Mouse (Mus musculus) E14TG2a.4 (cell line): Measurements from ENCODE around the gene Irx2.

Experiments used
- H3K27me3 ChIP-seq: 2 replicates; pipeline ENCODE4 v1.6.1; 2014; ENCODE audit warnings: low read length, control low read depth; ENCODE audit not compliant: insufficient read depth
- H3K36me3 ChIP-seq: 2 replicates; pipeline ENCODE4 v1.6.1; 2014; ENCODE audit warnings: low read length, control low read depth; ENCODE audit not compliant: insufficient read depth
- H3K4me1 ChIP-seq: replicated peaks from 2 replicates; pipeline ENCODE4 v1.6.1; 2014; ENCODE audit warnings: low read depth, low read length, control low read depth
- H3K4me3 ChIP-seq: replicated peaks from 2 replicates; pipeline ENCODE4 v1.5.1; 2014; ENCODE audit warnings: mild to moderate bottlenecking, low read length
- H3K9me3 ChIP-seq: 2 replicates; pipeline ENCODE4 v1.6.1; 2014; ENCODE audit warnings: low read length, control low read depth
- CTCF ChIP-seq: conservative IDR thresholded peaks from 2 replicates; pipeline ENCODE4 v1.5.1; 2014; ENCODE audit warnings: low read length
- NANOG ChIP-seq: IDR thresholded peaks from 2 replicates; pipeline ENCODE4 v1.6.1; 2014; ENCODE audit warnings: borderline replicate concordance, low read length, mixed read lengths
- POU5F1 ChIP-seq: IDR thresholded peaks from 2 replicates; pipeline ENCODE4 v1.6.1; 2014; ENCODE audit warnings: low read length, borderline replicate concordance

Irx2 gene

DNA sequence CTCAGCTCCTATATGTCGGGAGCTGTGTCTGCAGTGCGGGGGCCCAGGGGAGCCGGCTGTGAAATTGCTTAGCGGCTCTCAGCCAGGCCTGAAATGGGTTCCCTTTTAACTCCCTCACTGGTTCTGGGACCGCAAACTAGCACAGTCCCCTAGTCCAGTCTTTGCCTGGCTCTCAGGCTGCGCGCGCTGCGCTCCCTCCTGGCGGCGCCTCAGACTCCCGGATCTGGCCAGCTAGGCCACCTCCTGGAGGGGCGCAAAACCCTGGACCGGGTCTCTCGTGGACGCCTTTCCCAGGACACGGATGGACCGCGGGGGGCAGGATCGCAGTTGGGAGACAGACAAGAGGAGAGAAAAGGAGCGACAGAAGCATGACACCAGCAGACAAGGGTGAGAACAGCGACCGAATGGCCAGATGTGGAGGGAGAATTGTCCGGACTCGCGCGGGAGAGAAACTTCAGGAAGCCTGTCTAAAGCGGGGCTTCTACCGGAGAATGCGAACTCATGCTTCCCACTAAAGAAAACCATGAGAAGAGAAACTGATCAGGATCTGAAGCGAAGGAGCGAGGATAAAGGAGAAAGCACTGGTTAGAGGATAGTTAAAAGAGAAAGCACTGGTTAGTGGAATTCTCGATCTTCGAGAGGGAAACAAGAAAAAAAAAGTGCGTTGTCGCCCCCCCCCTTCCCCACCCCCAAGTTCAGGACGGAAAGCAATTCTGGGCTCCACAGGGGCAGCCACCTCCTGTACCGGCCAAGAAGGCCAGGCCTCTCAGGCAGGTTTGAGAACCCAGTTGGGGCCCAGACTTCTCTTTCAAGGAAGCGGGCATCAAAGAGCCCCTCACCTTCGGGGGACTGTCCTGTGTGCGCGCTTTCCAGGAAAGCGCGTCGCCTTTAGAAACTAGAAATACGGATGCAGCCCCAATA is 4.4 kb upstream of the Irx2 start:
- peaks cover 80% of the 10 kb centered on the region for H3K27me3 ChIP-seq
- peaks cover 24% of the 10 kb centered on the region for H3K4me1 ChIP-seq
- no peaks in the 10 kb centered on the region for H3K9me3 ChIP-seq
- no peak for TF ChIP-seq CTCF
- TF ChIP-seq NANOG: no peak
- TF ChIP-seq POU5F1: no peak
- no peaks in the 10 kb centered on the region for H3K36me3 ChIP-seq
- H3K4me3 ChIP-seq: peak overlapping the region; percentile 58

DNA sequence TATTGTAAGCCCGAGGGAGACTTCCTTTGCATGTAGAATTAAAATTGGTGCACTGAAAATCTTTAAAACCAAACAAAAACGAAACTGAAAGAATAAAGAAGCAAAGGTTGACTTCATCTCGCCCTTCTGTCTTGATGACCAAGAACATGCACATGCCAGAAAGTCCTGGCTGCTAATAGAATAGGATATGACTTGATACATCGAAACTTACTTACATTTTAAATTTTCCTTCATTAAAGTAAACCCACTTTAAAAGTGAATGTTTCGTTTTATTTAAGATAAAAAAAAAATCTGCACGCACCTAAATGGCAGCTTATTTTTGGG is 3.8 kb upstream of the Irx2 start:
- Histone ChIP-seq H3K36me3 (no peaks in the 10 kb centered on the region), H3K4me3 (no peak overlapping the region), H3K9me3 (no peaks in the 10 kb centered on the region), H3K27me3 (peaks cover 81% of the 10 kb centered on the region), H3K4me1 (peaks cover 26% of the 10 kb centered on the region)
- TF ChIP-seq CTCF (no peak), POU5F1 (no peak)

DNA sequence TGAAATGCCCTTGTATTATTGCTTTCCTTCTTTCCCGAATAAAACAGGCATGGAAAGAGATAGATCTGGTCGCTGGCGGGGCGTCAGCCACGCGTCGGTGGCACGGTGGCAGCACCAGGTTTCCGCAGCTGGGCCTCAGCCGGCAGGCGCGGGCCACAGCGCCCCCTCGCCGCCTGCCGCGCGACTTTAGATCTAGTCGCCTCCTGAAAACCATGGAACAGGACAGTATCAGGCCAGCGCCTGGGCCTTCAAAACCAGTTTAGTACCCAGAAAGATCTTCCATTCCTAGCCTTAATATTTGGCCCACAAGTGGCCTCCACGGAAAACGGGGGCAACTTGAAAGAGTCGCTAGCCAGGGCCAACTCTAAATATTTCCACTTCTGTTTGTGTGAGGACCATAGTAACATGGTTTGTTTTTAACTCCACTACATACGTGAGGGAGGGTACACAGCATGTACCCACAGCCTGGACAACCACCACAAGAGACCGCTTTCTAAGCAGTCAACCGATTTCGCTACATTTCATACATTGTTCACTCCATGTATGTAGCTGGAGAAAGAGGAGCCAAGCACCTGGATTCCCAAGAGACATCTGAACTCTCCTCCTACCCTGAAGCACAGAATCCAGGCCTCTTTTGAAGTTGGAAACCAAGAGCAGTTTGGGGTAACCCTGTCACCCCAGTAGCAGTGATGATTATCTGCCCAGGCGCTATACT is 3.2 kb upstream of the Irx2 start:
- Histone ChIP-seq H3K9me3 (no peaks in the 10 kb centered on the region), H3K27me3 (peaks cover 87% of the 10 kb centered on the region), H3K4me3 (no peak overlapping the region), H3K36me3 (no peaks in the 10 kb centered on the region), H3K4me1 (peaks cover 32% of the 10 kb centered on the region)
- TF ChIP-seq POU5F1 (no peak), CTCF (no peak), NANOG (no peak)

DNA sequence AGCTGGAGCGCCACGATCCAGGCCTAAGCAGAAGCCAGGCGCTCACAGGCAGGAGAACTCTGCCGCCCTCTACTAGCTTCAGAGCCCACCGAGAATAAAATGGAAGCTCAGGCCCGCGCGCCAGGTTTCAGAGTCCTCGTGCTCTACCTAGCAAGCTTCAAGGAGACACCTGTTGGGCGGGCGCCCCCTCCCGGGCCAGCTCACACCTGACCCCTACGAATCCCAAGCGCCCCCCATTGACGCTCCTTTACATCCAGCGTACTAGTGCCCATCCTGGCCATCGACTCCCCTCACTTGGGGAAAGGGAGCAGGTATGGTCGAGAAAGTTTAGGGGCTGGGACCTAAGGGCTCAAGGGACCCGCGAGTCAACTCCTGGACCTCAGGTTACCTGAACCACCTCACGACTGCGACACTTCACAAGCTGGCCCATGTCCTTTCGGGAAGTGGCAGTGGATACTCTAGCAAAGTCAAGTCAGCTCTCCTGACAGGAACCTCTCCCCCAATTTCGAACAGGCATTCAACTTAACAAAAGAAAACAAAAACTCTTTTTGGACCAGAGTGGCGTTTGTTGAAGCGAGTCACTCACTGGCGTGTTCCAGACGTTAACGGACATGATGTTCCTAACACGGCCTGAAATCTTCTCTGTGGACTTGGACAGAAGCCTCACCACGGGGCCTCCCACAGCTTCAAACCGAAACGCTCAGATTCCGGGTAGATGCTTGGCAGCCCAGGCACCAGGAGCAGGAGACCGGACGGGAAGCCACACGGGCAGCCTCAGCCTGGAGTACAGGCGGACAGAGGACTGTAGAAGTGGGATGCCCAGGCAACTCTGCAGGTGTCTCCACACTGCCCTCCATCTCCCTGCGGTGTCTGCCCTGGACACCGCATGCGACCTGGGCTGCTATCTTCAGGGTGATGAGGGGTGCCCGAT is 964 bp upstream of the Irx2 start:
- Histone ChIP-seq H3K4me1 (peaks cover 50% of the 10 kb centered on the region), H3K36me3 (no peaks in the 10 kb centered on the region), H3K9me3 (no peaks in the 10 kb centered on the region), H3K27me3 (peaks cover 91% of the 10 kb centered on the region), H3K4me3 (peak overlapping the region; percentile 79)
- TF ChIP-seq POU5F1 (no peak), CTCF (no peak), NANOG (no peak)

DNA sequence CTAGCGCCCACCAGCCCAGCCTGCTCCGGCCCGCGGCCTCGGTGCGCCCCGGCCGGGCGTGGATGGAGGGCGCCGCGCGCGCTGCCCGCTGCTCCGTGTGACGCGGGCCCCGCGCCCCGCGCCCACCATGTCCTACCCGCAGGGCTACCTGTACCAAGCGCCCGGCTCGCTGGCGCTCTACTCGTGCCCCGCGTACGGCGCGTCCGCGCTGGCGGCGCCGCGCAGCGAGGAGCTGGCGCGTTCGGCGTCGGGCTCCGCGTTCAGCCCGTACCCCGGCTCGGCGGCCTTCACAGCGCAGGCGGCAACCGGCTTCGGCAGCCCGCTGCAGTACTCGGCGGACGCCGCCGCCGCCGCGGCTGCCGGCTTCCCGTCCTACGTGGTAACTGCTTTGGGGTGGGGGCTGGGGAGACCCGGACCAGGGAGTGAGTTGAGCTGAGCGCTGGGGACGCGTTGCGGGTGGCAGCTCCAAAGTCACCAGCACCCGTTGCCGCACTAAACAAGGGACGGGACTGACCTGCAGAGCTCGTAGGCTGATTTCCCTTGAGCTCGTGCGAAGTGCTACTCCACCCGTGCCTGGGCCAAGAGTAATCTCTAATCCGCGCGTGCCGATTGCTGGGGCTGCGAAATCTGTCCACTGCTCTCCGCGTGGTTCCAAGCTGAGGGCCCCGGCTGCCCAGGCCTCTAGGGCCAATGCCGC is 463 bp downstream of the Irx2 start:
- H3K36me3 ChIP-seq: no peaks in the 10 kb centered on the region
- no peaks in the 10 kb centered on the region for H3K9me3 ChIP-seq
- peaks cover 44% of the 10 kb centered on the region for H3K4me1 ChIP-seq
- H3K27me3 ChIP-seq: peaks cover 89% of the 10 kb centered on the region
- H3K4me3 ChIP-seq: peak overlapping the region; percentile 79
- TF ChIP-seq POU5F1 (no peak), CTCF (no peak), NANOG (no peak)

DNA sequence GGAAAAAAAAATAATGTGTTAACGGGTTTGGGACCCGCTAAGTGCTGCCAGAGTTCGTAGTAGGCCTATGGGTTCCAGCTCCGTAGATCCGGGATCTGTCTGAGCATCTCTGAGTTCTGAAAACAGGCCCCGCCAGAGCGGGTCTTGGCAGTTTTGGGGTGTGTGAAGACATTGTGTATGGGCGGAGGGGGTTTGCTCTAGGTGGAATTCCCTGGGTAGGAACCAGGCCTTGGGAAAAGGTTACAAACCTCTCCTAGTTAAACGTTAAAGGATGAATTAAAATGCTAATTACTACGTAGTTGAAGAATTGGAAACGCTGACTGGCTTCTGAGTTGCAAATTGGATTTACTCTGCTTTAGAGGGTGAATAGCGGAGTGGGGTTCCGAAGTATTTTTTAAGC is 1.2 kb downstream of the Irx2 start:
- H3K4me3 ChIP-seq: peak overlapping the region; percentile 59
- peaks cover 37% of the 10 kb centered on the region for H3K4me1 ChIP-seq
- H3K27me3 ChIP-seq: peaks cover 89% of the 10 kb centered on the region
- no peaks in the 10 kb centered on the region for H3K9me3 ChIP-seq
- no peak for TF ChIP-seq POU5F1
- no peak for TF ChIP-seq NANOG
- TF ChIP-seq CTCF: no peak
- H3K36me3 ChIP-seq: no peaks in the 10 kb centered on the region

DNA sequence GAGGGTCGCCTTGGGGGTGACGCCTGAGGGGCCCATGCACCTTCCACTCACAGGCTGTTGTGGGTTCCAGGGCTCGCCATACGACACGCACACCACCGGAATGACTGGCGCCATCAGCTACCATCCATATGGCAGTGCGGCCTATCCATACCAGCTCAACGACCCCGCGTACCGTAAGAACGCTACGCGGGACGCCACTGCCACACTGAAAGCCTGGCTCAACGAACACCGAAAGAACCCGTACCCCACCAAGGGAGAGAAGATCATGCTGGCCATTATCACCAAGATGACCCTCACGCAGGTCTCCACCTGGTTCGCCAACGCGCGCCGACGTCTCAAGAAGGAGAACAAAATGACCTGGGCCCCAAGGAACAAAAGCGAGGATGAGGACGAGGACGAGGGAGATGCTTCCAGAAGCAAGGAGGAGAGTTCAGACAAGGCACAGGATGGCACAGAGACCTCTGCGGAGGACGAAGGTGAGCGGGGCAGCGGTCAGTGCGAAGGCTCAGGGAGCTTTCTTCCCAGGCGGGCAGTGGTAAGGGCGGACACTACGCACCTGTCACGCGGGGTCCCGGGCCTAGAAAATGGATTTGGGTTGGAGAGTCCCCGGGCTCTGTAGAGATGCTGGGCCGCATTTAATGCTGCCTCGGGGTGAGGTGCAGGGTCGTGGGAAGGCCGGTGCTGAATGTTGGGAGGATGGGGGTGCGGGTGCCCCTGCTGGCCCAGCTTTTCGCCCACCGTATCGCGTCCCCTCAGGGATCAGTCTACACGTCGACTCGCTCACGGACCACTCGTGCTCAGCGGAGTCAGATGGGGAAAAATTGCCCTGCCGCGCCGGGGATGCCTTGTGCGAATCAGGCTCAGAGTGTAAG is 2.1 kb downstream of the Irx2 start:
- peak overlapping the region; percentile 59 for H3K4me3 ChIP-seq
- TF ChIP-seq POU5F1 (no peak), CTCF (no peak), NANOG (no peak)
- H3K4me1 ChIP-seq: peaks cover 37% of the 10 kb centered on the region
- no peaks in the 10 kb centered on the region for H3K9me3 ChIP-seq
- no peaks in the 10 kb centered on the region for H3K36me3 ChIP-seq
- peaks cover 89% of the 10 kb centered on the region for H3K27me3 ChIP-seq
